Mouse (Mus musculus): ENCODE data around the gene Fgfr1op.

DNA sequence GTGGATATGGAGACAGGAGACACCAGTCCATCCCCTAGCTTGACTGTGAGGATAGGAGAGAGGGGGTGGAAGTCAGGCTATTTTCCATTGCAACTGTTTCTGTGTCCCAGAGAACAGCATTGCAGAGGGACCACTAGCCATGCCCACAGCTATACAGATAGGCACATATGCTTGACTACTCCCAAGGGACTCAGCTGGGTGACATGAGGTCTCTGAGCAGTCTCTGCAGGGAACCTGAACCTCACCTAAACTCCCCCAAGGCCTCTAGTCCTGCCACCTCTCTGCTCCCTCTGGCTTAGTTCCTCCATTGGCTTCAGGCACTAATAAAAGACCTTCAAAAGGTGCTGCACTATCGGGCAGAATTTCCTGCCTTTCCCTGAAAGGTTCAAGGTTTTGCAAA lies 58.8 kb downstream of the Fgfr1op start:
- no peak for TF ChIP-seq CTCF (IDR thresholded peaks at IDR 0.05; ENCODE audit: low read depth, low read length)
- TF ChIP-seq TAL1 (conservative IDR thresholded peaks at IDR 0.05; ENCODE audit: low read depth, low read length) = no peak
- no peak for TF ChIP-seq POLR2AphosphoS5 (IDR thresholded peaks at IDR 0.05; ENCODE audit: insufficient replicate concordance, low read depth, low read length)
- no peak for TF ChIP-seq GATA1 (IDR thresholded peaks at IDR 0.05; ENCODE audit: borderline replicate concordance, low read length)

Data from G1E (cell line).